Mouse (Mus musculus) MEL (cell line): ENCODE results near the gene Slc24a4.

ENCODE experiments used
- HCFC1 ChIP-seq: IDR thresholded peaks from 2 replicates; pipeline ENCODE4 v1.6.1; 2012; ENCODE audit warnings: low read depth, mild to moderate bottlenecking, inconsistent platforms, low read length, improper control_type of control experiment, moderate library complexity
- MAZ ChIP-seq: IDR thresholded peaks from 2 replicates; pipeline ENCODE4 v1.6.1; 2012; ENCODE audit warnings: low read depth, mild to moderate bottlenecking, inconsistent platforms, low read length, improper control_type of control experiment
- MXI1 ChIP-seq: IDR thresholded peaks from 2 replicates; pipeline ENCODE4 v1.6.1; 2011; ENCODE audit warnings: mild to moderate bottlenecking, low read depth, low read length, improper control_type of control experiment
- NELFE ChIP-seq: IDR thresholded peaks from 2 replicates; pipeline ENCODE4 v1.6.1; 2011; ENCODE audit warnings: low read depth, low read length, improper control_type of control experiment
- NRF1 ChIP-seq: IDR thresholded peaks from 2 replicates; pipeline ENCODE4 v1.6.1; 2014; ENCODE audit warnings: low read depth, mild to moderate bottlenecking, inconsistent platforms, low read length, improper control_type of control experiment, moderate library complexity; ENCODE audit not compliant: poor library complexity, insufficient read depth, severe bottlenecking
- POLR2A ChIP-seq, 2 experiments: IDR thresholded peaks; 2 replicates each; pipeline ENCODE4 v1.6.1; 2011 to 2012; ENCODE audit warnings: low read length in 2 of 2, mild to moderate bottlenecking in 2 of 2, control low read depth in 1 of 2, improper control_type of control experiment in 1 of 2, low read depth in 1 of 2, moderate library complexity in 1 of 2; ENCODE audit not compliant: control insufficient read depth in 1 of 2, insufficient read depth in 1 of 2, poor library complexity in 1 of 2
- POLR2AphosphoS5 ChIP-seq: IDR thresholded peaks from 2 replicates; pipeline ENCODE4 v1.6.1; 2012; ENCODE audit warnings: low read depth, borderline replicate concordance, mild to moderate bottlenecking, inconsistent platforms, low read length, moderate library complexity, mixed read lengths
- RCOR1 ChIP-seq: IDR thresholded peaks from 2 replicates; pipeline ENCODE4 v1.6.1; 2012; ENCODE audit warnings: low read depth, mild to moderate bottlenecking, inconsistent platforms, low read length, improper control_type of control experiment
- UBTF ChIP-seq: IDR thresholded peaks from 2 replicates; pipeline ENCODE4 v1.6.1; 2012; ENCODE audit warnings: low read depth, mild to moderate bottlenecking, inconsistent platforms, low read length, improper control_type of control experiment, moderate library complexity, borderline replicate concordance; ENCODE audit not compliant: insufficient read depth
- USF1 ChIP-seq: IDR thresholded peaks from 2 replicates; pipeline ENCODE4 v1.6.1; 2014; ENCODE audit warnings: low read depth, mild to moderate bottlenecking, inconsistent platforms, low read length, improper control_type of control experiment, moderate library complexity
- ZMIZ1 ChIP-seq: IDR thresholded peaks from 2 replicates; pipeline ENCODE4 v1.6.1; 2012; ENCODE audit warnings: low read depth, mild to moderate bottlenecking, inconsistent platforms, low read length, improper control_type of control experiment, moderate library complexity

GRCm38 (mm10) chr12:102271447-102271846 is 142.9 kb downstream of the Slc24a4 start:
- TF ChIP-seq NELFE: no peak
- no peak for TF ChIP-seq UBTF
- TF ChIP-seq RCOR1: no peak
- no peak for TF ChIP-seq MXI1
- TF ChIP-seq HCFC1: no peak
- no peak for TF ChIP-seq MAZ
- no peak for TF ChIP-seq USF1
- TF ChIP-seq ZMIZ1: no peak
- no peak for TF ChIP-seq POLR2AphosphoS5
- no peak for TF ChIP-seq POLR2A (IDR thresholded peaks at IDR 0.05; ENCODE audit: control insufficient read depth in 1 of 2, insufficient read depth in 1 of 2, low read depth in 1 of 2, low read length in 2 of 2, poor library complexity in 1 of 2)
- TF ChIP-seq NRF1: no peak
